Mouse (Mus musculus) embryo, embryonic 10.5 days (tissue): ENCODE data around the gene Cntrl.
A peak's percentile ranks its signal among the peaks of the same experiment; 100 is the strongest.

ENCODE experiments used
- DNase-seq: peaks from one replicate; pipeline ENCODE4 v3.0.0-alpha.2; 2015; ENCODE audit warnings: low spot score

The Cntrl gene

GRCm38 (mm10) chr2:35109141-35109923 is at the start of gene Cntrl:
Cntrl (plus strand) TSS chr2:35109492.
- DNase-seq: peak; percentile 95

GRCm38 (mm10) chr2:35060256-35060655 is 49.0 kb upstream of the Cntrl start:
- no peak for DNase-seq

GRCm38 (mm10) chr2:35060897-35061296 is 48.4 kb upstream of the Cntrl start:
- no peak for DNase-seq

- DNase-seq: no peak
Observed at GRCm38 (mm10) chr2:35061338-35061737, 48.0 kb upstream of the Cntrl start, which contains the start of gene Hc. Hc (minus strand) TSS chr2:35061438.

GRCm38 (mm10) chr2:35063333-35064030 is 45.8 kb upstream of the Cntrl start:
- no peak for DNase-seq

- DNase-seq: no peak
Observed at GRCm38 (mm10) chr2:35066525-35067082, 42.7 kb upstream of the Cntrl start.

- DNase-seq: no peak
Observed at GRCm38 (mm10) chr2:35067117-35067516, 42.2 kb upstream of the Cntrl start.

- DNase-seq: no peak
Observed at GRCm38 (mm10) chr2:35069124-35069523, 40.2 kb upstream of the Cntrl start.

- DNase-seq: no peak
Observed at GRCm38 (mm10) chr2:35070275-35070674, 39.0 kb upstream of the Cntrl start.

- no peak for DNase-seq
Observed at GRCm38 (mm10) chr2:35072547-35072946, 36.7 kb upstream of the Cntrl start.

GRCm38 (mm10) chr2:35074328-35074727 is 35.0 kb upstream of the Cntrl start:
- no peak for DNase-seq

GRCm38 (mm10) chr2:35079166-35079565 is 30.1 kb upstream of the Cntrl start:
- no peak for DNase-seq

- DNase-seq: no peak
Observed at GRCm38 (mm10) chr2:35087418-35087817, 21.9 kb upstream of the Cntrl start.

GRCm38 (mm10) chr2:35100529-35100928 is 8.8 kb upstream of the Cntrl start:
- DNase-seq: no peak

GRCm38 (mm10) chr2:35101443-35101842 is 7.8 kb upstream of the Cntrl start, which contains the start of gene AI182371:
AI182371 (minus strand) TSS chr2:35101543.
- no peak for DNase-seq

- DNase-seq: no peak
Observed at GRCm38 (mm10) chr2:35102777-35103176, 6.5 kb upstream of the Cntrl start.

- no peak for DNase-seq
Observed at GRCm38 (mm10) chr2:35103558-35103957, 5.7 kb upstream of the Cntrl start.

GRCm38 (mm10) chr2:35104843-35105242 is 4.4 kb upstream of the Cntrl start:
- DNase-seq: no peak

- DNase-seq: peak; percentile 65
Observed at GRCm38 (mm10) chr2:35107984-35108635, 1.2 kb upstream of the Cntrl start.

- peak; percentile 71 for DNase-seq
Observed at GRCm38 (mm10) chr2:35108712-35109111, 580 bp upstream of the Cntrl start.

GRCm38 (mm10) chr2:35109924-35110304 is 622 bp downstream of the Cntrl start:
- DNase-seq: no peak

GRCm38 (mm10) chr2:35110521-35110920 is 1.2 kb downstream of the Cntrl start:
- no peak for DNase-seq
